Mouse (Mus musculus): ENCODE data around the gene Cnst. TPM values are rescaled to one million over a fixed set of nuclear protein-coding genes. Genes with fewer than 3 reads are reported as not detected.

The Cnst gene
- polyA plus RNA-seq, 1 experiment from 2014 or later, result 20.5 TPM

Other genes with a start within 250 kb of the Cnst start
- gene Smyd3, start 28.3 kb upstream of the Cnst start, polyA plus RNA-seq (2016; fragmentation: Nextera tagmentation; extraction: Ambion mirVana), result 11.5 and 12.2 TPM in 2 replicates
- 25.6 and 26.1 TPM in 2 replicates for gene Tfb2m, start 103 bp upstream of the Cnst start, polyA plus RNA-seq (2016; fragmentation: Nextera tagmentation; extraction: Ambion mirVana)
- gene Sccpdh, start 121.8 kb downstream of the Cnst start, polyA plus RNA-seq (2016; fragmentation: Nextera tagmentation; extraction: Ambion mirVana), result 86.9 and 91.4 TPM in 2 replicates
- gene Kif28, start 198.9 kb downstream of the Cnst start, polyA plus RNA-seq (2016; fragmentation: Nextera tagmentation; extraction: Ambion mirVana), result not detected in 2 replicates